Mouse (Mus musculus) liver, adult 2 months (tissue): Measurements from ENCODE around the gene Chd6.

Experiments used
- CTCF ChIP-seq: fragments of 200-500 bp; IDR thresholded peaks from 2 replicates; pipeline ENCODE4 v1.5.1; 2011; ENCODE audit warnings: low read depth, low read length, control low read depth
- POLR2A ChIP-seq: fragments of 200-500 bp; IDR thresholded peaks from 2 replicates; pipeline ENCODE4 v1.6.1; 2011; ENCODE audit warnings: low read length, control low read depth; ENCODE audit not compliant: insufficient read depth; ENCODE audit errors: extremely low read depth

- TF ChIP-seq CTCF (no peak), POLR2A (no peak)
These were observed 39.0 kb upstream of the Chd6 start for GRCm38 (mm10) chr2:161147656-161148427.
